Mouse (Mus musculus): Measurements from ENCODE around the gene Mfsd9. TPM values are rescaled to one million over a fixed set of nuclear protein-coding genes. Genes with fewer than 3 reads are reported as not detected.

Mfsd9 gene
- total and polyA plus RNA-seq, 3 experiments: not detected

GRCm38 (mm10) chr1:40727404-40727803 is 63.1 kb downstream of the Mfsd9 start:
- dilution Hi-C loops (cut with MboI; ENCODE audit: extremely low pct_ligation_motif_present, extremely low pct_unique_long_range_greater_than_20kb, low sequenced_read_pairs) (no loop called here), in situ Hi-C loops (cut with MboI; ENCODE audit: low pct_ligation_motif_present, low pct_unique_long_range_greater_than_20kb, low sequenced_read_pairs) (no loop called here)
- no peak for DNase-seq (ENCODE audit: extremely low read depth)
- Histone ChIP-seq H3K4me1 (ENCODE audit: control insufficient read depth in 1 of 2, insufficient read depth in 2 of 2) (no peaks in the 10 kb centered on the region), H3K9ac (ENCODE audit: insufficient read depth, low read depth) (no peak overlapping the region), H3K4me2 (ENCODE audit: insufficient read depth, low read depth, poor library complexity, severe bottlenecking) (no peak overlapping the region), H3K27me3 (replicated peaks) (no peaks in the 10 kb centered on the region), H3K79me2 (replicated peaks; ENCODE audit: control insufficient read depth, extremely low read depth, insufficient read depth, poor library complexity, severe bottlenecking) (no peaks in the 10 kb centered on the region), H3K9me3 (replicated peaks; ENCODE audit: low read length) (peaks cover 3% of the 10 kb centered on the region), H3K36me3 (replicated peaks in 1 of 2; ENCODE audit: control insufficient read depth in 1 of 2, insufficient read depth in 1 of 2, low read length in 1 of 2) (no peaks in the 10 kb centered on the region), H3K4me3 (replicated peaks in 1 of 3; ENCODE audit: low read depth in 2 of 3, low read length in 2 of 3, poor library complexity in 1 of 3) (no peak overlapping the region), H3K27ac (ENCODE audit: insufficient read depth, low read depth) (no peak overlapping the region)
- TF ChIP-seq KAT2A (IDR thresholded peaks at IDR 0.05; ENCODE audit: insufficient replicate concordance, low read length) (no peak), ZMIZ1 (IDR thresholded peaks at IDR 0.05; ENCODE audit: low read depth, low read length) (no peak), IRF4 (IDR thresholded peaks at IDR 0.05; ENCODE audit: low read depth, low read length) (no peak), MAFK (IDR thresholded peaks at IDR 0.05; ENCODE audit: insufficient replicate concordance, low read length) (no peak), GABPA (IDR thresholded peaks at IDR 0.05; ENCODE audit: insufficient replicate concordance, low read depth, low read length) (no peak), ELF1 (IDR thresholded peaks at IDR 0.05; ENCODE audit: low read depth, low read length) (no peak), E2F4 (IDR thresholded peaks at IDR 0.05; ENCODE audit: insufficient replicate concordance, low read depth, low read length) (no peak), MYC (IDR thresholded peaks at IDR 0.05; ENCODE audit: low read depth, low read length) (no peak), MAX (IDR thresholded peaks at IDR 0.05; ENCODE audit: low read length) (no peak), PAX5 (IDR thresholded peaks at IDR 0.05; ENCODE audit: low read length) (no peak), MXI1 (IDR thresholded peaks at IDR 0.05; ENCODE audit: low read depth, low read length) (no peak), ZNF384 (IDR thresholded peaks at IDR 0.05; ENCODE audit: low read depth, low read length) (no peak), TBP (conservative IDR thresholded peaks at IDR 0.05; ENCODE audit: low read depth, low read length) (no peak), CHD1 (IDR thresholded peaks at IDR 0.05; ENCODE audit: low read depth, low read length) (no peak)

- no peaks in the 10 kb centered on the region for H3K36me3 ChIP-seq (replicated peaks in 1 of 2; ENCODE audit: control insufficient read depth in 1 of 2, insufficient read depth in 1 of 2, low read length in 1 of 2)
- in situ Hi-C loops (cut with MboI; ENCODE audit: low pct_ligation_motif_present, low pct_unique_long_range_greater_than_20kb, low sequenced_read_pairs) (no loop called here), dilution Hi-C loops (cut with MboI; ENCODE audit: extremely low pct_ligation_motif_present, extremely low pct_unique_long_range_greater_than_20kb, low sequenced_read_pairs) (no loop called here)
- H3K9ac ChIP-seq (ENCODE audit: insufficient read depth, low read depth): no peak overlapping the region
- no peaks in the 10 kb centered on the region for H3K4me1 ChIP-seq (ENCODE audit: control insufficient read depth in 1 of 2, insufficient read depth in 2 of 2)
- no peaks in the 10 kb centered on the region for H3K79me2 ChIP-seq (replicated peaks; ENCODE audit: control insufficient read depth, extremely low read depth, insufficient read depth, poor library complexity, severe bottlenecking)
- H3K4me2 ChIP-seq (ENCODE audit: insufficient read depth, low read depth, poor library complexity, severe bottlenecking): no peak overlapping the region
- peaks cover 5% of the 10 kb centered on the region for H3K9me3 ChIP-seq (replicated peaks; ENCODE audit: low read length)
- TF ChIP-seq IRF4 (IDR thresholded peaks at IDR 0.05; ENCODE audit: low read depth, low read length) (no peak), SIN3A (IDR thresholded peaks at IDR 0.05; ENCODE audit: low read length) (no peak), TCF12 (IDR thresholded peaks at IDR 0.05; ENCODE audit: low read depth, low read length) (no peak), E2F4 (IDR thresholded peaks at IDR 0.05; ENCODE audit: insufficient replicate concordance, low read depth, low read length) (no peak), POLR2A (IDR thresholded peaks at IDR 0.05; ENCODE audit: low read depth, low read length) (no peak), CHD1 (IDR thresholded peaks at IDR 0.05; ENCODE audit: low read depth, low read length) (no peak), SMC3 (IDR thresholded peaks at IDR 0.05; ENCODE audit: low read depth, low read length) (no peak)
- H3K27ac ChIP-seq (ENCODE audit: insufficient read depth, low read depth): no peak overlapping the region
- H3K27me3 ChIP-seq (replicated peaks): no peaks in the 10 kb centered on the region
- H3K4me3 ChIP-seq (replicated peaks in 1 of 3; ENCODE audit: low read depth in 2 of 3, low read length in 2 of 3, poor library complexity in 1 of 3): no peak overlapping the region
- no peak for DNase-seq (ENCODE audit: extremely low read depth)
These were observed 64.4 kb downstream of the Mfsd9 start for GRCm38 (mm10) chr1:40726051-40726450.

Other genes starting within 250 kb of the Mfsd9 start
- not detected in 2 replicates for gene Slc9a4, start 210.6 kb downstream of the Mfsd9 start, total RNA-seq (2012; rRNA removed)
- 0.07 and 1.2 TPM in 2 replicates for gene Slc9a4, start 210.6 kb downstream of the Mfsd9 start, total RNA-seq (2014; rRNA removed)
- 0.18 and 0.31 TPM in 2 replicates for gene Slc9a4, start 210.6 kb downstream of the Mfsd9 start, polyA plus RNA-seq (2012; ENCODE audit: insufficient read length, low read depth)
- gene Slc9a2, start 110.1 kb downstream of the Mfsd9 start, total RNA-seq (2012; rRNA removed): not detected in 2 replicates
- not detected in 2 replicates for gene Slc9a2, start 110.1 kb downstream of the Mfsd9 start, total RNA-seq (2014; rRNA removed)
- gene Slc9a2, start 110.1 kb downstream of the Mfsd9 start, polyA plus RNA-seq (2012; ENCODE audit: insufficient read length, low read depth): not detected in 2 replicates
- not detected in 2 replicates for gene Tmem182, start 14.9 kb upstream of the Mfsd9 start, total RNA-seq (2012; rRNA removed)
- gene Tmem182, start 14.9 kb upstream of the Mfsd9 start, total RNA-seq (2014; rRNA removed): not detected in 2 replicates
- gene Tmem182, start 14.9 kb upstream of the Mfsd9 start, polyA plus RNA-seq (2012; ENCODE audit: insufficient read length, low read depth): not detected in 2 replicates